Mouse (Mus musculus) small intestine, adult 2 months (tissue): Measurements from ENCODE around the gene Rnf126. TPM values are rescaled to one million over a fixed set of nuclear protein-coding genes. Genes with fewer than 3 reads are reported as not detected.

Source experiments
- H3K27ac ChIP-seq: fragments of 200-500 bp; 2 replicates; pipeline ENCODE4 v1.5.1; 2012; ENCODE audit warnings: low read depth, low read length, control low read depth, inconsistent platforms; ENCODE audit not compliant: insufficient read depth
- H3K27me3 ChIP-seq: fragments of 200-500 bp; 2 replicates; pipeline ENCODE4 v1.6.1; 2012; ENCODE audit warnings: mild to moderate bottlenecking, moderate library complexity, low read length, inconsistent platforms; ENCODE audit not compliant: control insufficient read depth, insufficient read depth
- H3K36me3 ChIP-seq: fragments of 200-500 bp; 2 replicates; pipeline ENCODE4 v1.6.1; 2012; ENCODE audit warnings: mild to moderate bottlenecking, low read length, control low read depth, inconsistent platforms; ENCODE audit not compliant: control insufficient read depth, insufficient read depth
- H3K4me1 ChIP-seq: fragments of 200-500 bp; 2 replicates; pipeline ENCODE4 v1.6.1; 2012; ENCODE audit warnings: low read length, inconsistent platforms, mixed read lengths; ENCODE audit not compliant: control insufficient read depth, insufficient read depth, insufficient read length
- H3K4me3 ChIP-seq: fragments of 200-500 bp; 2 replicates; pipeline ENCODE4 v1.5.1; 2012; ENCODE audit warnings: low read depth, mild to moderate bottlenecking, control low read depth, inconsistent platforms, low read length, moderate library complexity
- CTCF ChIP-seq: fragments of 200-500 bp; IDR thresholded peaks from 2 replicates; pipeline ENCODE4 v1.5.1; 2012; ENCODE audit warnings: low read depth, mild to moderate bottlenecking, control low read depth, inconsistent platforms, low read length, moderate library complexity, mixed read lengths; ENCODE audit not compliant: insufficient replicate concordance, insufficient read length; ENCODE audit errors: extremely low read depth
- POLR2A ChIP-seq: fragments of 200-500 bp; IDR thresholded peaks from 2 replicates; pipeline ENCODE4 v1.6.1; 2012; ENCODE audit warnings: low read depth, mild to moderate bottlenecking, control low read depth, inconsistent platforms, low read length, moderate library complexity
- WGBS: fragments of 180-500 bp; shearing (Covaris S2); methylation state at CpG from one replicate; pipeline ENCODE4 v1.1.7; 2018; 5-methylcytosine and 5-hydroxymethylcytosine counted together
- polyA plus RNA-seq: library from polyadenylated mRNA; depleted of rRNA; stranded (reverse); fragments of >200 nt; gene quantifications from 2 replicates; pipeline ENCODE4 v1.2.3, GENCODE M21; 2012

The Rnf126 gene
- polyA plus RNA-seq, 1 experiment = 222 TPM

DNA sequence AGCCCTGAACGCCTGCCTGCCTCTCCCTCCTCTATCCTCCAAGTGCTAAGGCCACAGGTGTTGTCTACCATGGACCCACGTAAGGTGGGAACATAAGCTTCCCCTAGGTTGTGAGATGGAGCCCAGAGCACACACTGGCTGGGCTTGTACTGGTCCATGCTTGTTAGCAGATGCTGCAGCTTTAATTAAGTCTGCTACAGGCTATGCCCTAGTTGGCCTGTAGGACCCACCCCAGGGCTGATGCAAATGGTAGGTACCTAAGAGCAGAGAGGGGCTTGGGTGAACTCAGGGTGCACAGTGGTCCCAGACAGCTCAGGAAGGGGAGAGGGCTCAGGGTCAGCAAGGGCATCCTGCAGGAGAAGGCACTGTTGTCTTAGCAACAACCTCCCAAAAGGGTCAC lies 22.8 kb upstream of the Rnf126 start:
- no peak overlapping the region for H3K27ac ChIP-seq
- peaks cover 10% of the 10 kb centered on the region for H3K4me1 ChIP-seq
- WGBS = 50% methylated on average over 2 of the region's 2 CpGs
- H3K4me3 ChIP-seq = no peak overlapping the region
- TF ChIP-seq POLR2A (no peak), CTCF (no peak)
- no peaks in the 10 kb centered on the region for H3K27me3 ChIP-seq
- H3K36me3 ChIP-seq = no peaks in the 10 kb centered on the region

DNA sequence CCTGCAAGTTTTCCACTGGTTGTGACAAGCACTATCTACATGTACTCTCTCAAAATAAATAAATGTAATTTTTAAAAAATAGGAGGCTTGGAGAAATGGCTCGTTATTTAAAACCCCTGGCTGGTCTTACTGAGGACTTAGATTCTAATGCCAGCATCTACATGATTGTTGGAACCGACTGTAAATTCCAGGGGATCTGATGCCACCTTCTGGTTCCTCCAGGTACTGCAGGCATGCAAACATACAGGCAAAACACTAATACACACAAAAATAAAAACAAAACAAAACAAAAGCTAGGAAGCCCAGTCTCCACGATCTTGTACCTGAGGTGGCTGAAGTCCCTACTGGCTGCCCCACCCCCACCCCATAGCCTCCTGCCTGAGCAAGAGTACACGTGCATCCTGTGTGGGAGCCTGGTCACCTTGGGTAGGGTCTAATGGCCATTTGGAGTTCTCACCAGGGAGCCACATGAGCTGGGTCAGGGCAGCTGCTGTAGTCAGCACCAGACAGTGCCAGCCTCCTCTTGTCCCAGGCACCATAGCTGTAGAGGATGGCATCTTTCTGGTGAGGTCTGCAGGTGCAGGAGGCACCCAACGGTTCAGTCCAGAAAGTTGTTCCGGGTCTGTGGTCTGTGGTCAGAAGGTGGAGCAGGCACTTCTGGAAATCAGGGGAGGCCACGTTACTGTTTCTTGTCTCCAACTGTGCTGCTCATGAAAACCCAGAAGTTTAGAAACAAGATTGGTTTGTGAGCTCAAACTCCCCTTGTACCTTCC lies 21.8 kb upstream of the Rnf126 start:
- TF ChIP-seq POLR2A (no peak), CTCF (peak; percentile 38; the same call in 1 of the 2 replicates)
- H3K27me3 ChIP-seq = no peaks in the 10 kb centered on the region
- no peaks in the 10 kb centered on the region for H3K36me3 ChIP-seq
- no peak overlapping the region for H3K27ac ChIP-seq
- H3K4me3 ChIP-seq = no peak overlapping the region
- H3K4me1 ChIP-seq = peaks cover under 1% of the 10 kb centered on the region; the same call in 1 of the 2 replicates
- WGBS = 30% methylated on average over 7 of the region's 7 CpGs

DNA sequence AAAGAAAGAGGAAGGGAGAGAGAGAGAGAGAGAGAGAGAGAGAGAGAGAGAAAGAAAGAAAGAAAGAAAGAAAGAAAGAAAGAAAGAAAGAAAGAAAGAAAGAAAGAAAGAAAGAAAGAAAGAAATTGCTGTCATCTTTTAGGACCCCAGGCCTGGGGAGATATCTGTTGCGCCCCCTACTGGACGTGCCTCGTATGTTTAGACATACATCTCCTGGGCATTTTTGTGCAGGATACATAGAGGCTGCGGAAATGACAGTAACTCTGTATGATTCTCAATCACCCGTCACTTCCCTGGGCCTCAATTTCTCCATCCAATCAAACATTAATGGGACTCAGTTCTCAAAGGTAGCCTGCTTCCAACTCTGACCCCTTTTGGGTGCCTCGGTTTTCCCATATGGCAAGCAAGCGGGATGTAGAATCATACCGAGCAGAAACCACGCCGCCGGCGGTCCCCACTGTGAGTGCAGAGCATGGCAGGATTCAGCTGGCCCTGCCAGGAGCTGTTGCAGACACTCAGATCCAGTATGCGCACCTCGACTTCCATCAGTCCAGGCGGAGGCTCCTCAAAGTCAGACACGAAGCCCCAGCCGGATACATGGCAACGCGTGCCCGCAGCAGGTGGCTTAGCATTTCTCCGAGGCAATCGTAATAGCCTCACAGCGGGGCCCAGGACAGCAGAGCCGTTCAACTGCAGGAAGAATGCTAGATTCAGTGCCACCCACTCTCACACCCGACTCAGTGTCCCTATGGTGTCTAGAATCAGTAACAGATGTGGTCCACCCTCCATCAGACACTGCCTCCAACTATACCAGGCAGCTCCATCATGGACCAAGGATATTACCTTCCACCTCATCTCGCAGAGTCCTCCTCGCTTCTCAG lies 17.4 kb upstream of the Rnf126 start:
- Histone ChIP-seq H3K36me3 (no peaks in the 10 kb centered on the region), H3K27me3 (no peaks in the 10 kb centered on the region), H3K4me1 (peaks cover 10% of the 10 kb centered on the region), H3K27ac (no peak overlapping the region), H3K4me3 (no peak overlapping the region)
- TF ChIP-seq POLR2A = no peak
- TF ChIP-seq CTCF = peak; percentile 47; the same call in 1 of the 2 replicates
- 54% methylated on average over 27 of the region's 27 CpGs for WGBS

DNA sequence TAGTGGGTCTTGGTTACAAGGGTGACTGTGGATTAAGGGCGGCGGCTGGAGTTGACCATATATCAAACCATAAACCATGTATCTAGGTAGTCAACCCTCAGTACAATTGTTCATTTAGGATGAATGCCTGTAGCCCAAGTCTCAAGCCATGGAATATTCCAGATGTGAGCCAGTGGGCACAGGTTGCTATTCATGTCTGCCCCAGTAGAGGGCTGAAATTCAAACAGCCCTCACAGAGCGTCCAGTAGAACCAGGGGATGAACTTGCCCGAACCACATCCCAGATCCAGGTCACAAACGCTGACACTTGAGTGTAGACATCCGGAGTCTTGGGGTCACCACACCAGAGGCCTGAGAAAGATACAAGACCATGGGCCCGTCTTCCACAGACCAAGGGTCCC lies 16.3 kb upstream of the Rnf126 start:
- WGBS = 61% methylated on average over 7 of the region's 7 CpGs
- H3K4me3 ChIP-seq = no peak overlapping the region
- TF ChIP-seq CTCF (peak; percentile 23; the same call in 1 of the 2 replicates), POLR2A (no peak)
- no peaks in the 10 kb centered on the region for H3K27me3 ChIP-seq
- H3K36me3 ChIP-seq = no peaks in the 10 kb centered on the region
- H3K4me1 ChIP-seq = peaks cover 12% of the 10 kb centered on the region
- no peak overlapping the region for H3K27ac ChIP-seq

DNA sequence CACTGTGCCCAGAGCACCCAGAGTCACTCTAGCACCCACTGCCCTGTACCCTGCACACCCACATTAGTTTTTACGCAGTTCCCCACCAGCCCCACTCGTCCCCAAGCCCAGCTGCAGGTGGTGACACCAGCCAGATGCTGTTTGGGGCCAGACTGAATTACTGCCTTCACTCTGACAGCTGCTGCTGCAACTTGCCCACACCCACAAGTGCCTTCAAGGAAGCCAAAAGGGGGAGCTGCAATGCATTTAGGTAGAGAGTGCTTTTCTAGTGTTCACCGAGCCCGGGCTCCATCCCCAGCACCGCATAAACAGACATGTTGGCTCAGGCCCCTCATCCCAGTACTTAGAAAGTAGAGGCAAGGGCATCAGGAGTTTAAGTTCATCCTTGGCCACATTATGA lies 15.2 kb upstream of the Rnf126 start:
- Histone ChIP-seq H3K36me3 (no peaks in the 10 kb centered on the region), H3K4me1 (peaks cover 17% of the 10 kb centered on the region), H3K27me3 (no peaks in the 10 kb centered on the region), H3K27ac (no peak overlapping the region), H3K4me3 (no peak overlapping the region)
- TF ChIP-seq POLR2A (no peak), CTCF (no peak)
- 69% methylated on average over 5 of the region's 5 CpGs for WGBS

DNA sequence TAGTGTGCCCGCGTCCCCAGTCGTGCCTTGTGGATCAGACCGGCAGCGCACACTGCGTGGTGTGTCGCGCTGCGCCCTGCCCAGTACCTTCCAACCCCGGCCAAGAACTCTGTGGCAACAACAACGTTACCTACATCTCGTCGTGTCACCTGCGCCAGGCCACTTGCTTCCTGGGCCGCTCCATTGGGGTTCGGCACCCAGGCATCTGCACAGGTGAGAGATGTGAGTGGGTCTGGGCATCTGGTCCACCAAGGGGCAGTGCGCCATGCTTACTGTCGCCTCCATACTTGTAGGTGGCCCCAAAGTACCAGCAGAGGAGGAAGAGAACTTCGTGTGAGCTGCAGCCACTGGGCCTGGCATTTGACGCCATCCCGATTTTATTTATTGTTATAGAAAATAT lies 14.4 kb upstream of the Rnf126 start:
- Histone ChIP-seq H3K36me3 (no peaks in the 10 kb centered on the region), H3K4me1 (peaks cover 17% of the 10 kb centered on the region), H3K27ac (peak overlapping the region; percentile 26; the same call in 1 of the 2 replicates), H3K4me3 (peak overlapping the region; percentile 58), H3K27me3 (no peaks in the 10 kb centered on the region)
- TF ChIP-seq POLR2A (no peak), CTCF (no peak)
- 25% methylated on average over 21 of the region's 21 CpGs for WGBS

DNA sequence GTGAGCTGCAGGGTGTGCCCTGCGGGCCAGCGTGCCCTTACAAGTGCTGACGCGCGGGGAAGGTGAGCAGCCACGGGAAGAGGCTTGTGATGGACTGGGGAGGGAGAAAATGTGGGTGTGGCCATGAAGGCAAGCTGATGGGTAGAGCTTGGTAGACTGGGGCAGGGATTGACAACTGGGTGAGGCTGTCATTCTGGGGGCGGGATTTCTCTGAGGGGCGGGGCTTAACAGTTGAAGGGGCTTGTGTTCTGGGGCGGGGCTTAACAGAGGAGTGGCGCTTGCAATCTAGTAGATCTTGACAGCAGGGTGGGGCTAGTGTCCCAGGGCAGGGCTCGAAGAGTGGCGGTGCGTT lies 13.9 kb upstream of the Rnf126 start:
- Histone ChIP-seq H3K4me1 (peaks cover 17% of the 10 kb centered on the region), H3K36me3 (no peaks in the 10 kb centered on the region), H3K27ac (peak overlapping the region; percentile 39), H3K4me3 (peak overlapping the region; percentile 58), H3K27me3 (no peaks in the 10 kb centered on the region)
- TF ChIP-seq CTCF = no peak
- no peak for TF ChIP-seq POLR2A
- WGBS = 1% methylated on average over 13 of the region's 13 CpGs
